Mouse (Mus musculus) testis, adult 2 months (tissue): ENCODE measurements at regions not wholly inside any gene's neighbourhood (a gene's known extent, or its start where the extent isn't known, plus 50 kb on each side); places are given as distances from the start of the nearest gene placed in this dataset.

Experiments
- CTCF ChIP-seq: fragments of 200-500 bp; IDR thresholded peaks from 2 replicates; pipeline ENCODE4 v1.5.1; 2012; ENCODE audit warnings: low read depth, mild to moderate bottlenecking, inconsistent platforms, low read length, moderate library complexity; ENCODE audit not compliant: control insufficient read depth, insufficient read depth, insufficient replicate concordance
- POLR2A ChIP-seq: fragments of 200-500 bp; IDR thresholded peaks from 2 replicates; pipeline ENCODE4 v1.6.1; 2012; ENCODE audit warnings: low read depth, mild to moderate bottlenecking, inconsistent platforms, low read length, moderate library complexity; ENCODE audit not compliant: control insufficient read depth

DNA sequence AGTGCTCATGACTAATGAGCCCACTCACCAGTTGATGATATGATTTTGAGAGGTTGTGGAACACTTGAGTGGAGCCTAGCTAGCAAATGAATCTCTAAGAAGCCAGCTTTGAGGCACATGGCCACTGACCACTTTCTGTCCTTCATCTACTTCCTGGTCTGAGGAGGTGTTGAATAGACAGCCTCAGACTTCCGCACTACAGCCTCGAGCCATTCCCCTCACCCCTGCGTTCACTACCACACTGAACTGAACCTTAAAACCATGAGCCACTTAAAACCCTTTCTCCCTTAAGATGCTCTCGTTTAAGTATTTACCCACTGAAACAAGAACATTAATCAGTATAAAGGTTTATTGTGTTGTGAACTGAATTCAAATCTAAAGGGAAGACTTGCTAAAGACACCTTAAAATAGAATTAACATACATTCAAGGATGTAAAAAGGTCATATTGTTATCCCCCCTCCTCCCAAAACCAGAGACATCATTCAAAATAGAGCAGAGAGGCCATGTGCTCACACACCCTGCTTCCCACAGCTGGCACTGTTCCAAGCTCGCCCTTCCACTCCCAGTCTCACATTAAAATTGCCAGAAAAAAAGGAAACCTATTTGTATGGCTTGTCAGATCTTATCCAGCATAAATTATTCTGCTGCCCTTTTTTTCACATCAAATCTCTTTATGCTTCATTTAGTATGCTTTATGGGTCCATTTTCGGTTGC lies 758.8 kb downstream of the Ryr2 start:
- TF ChIP-seq POLR2A (no peak), CTCF (no peak)
